Mouse (Mus musculus) brain, adult 10 weeks (tissue): ENCODE measurements around the gene Gm28845. TPM values are rescaled to one million over a fixed set of nuclear protein-coding genes. Genes with fewer than 3 reads are reported as not detected.

ENCODE experiments used
- polyA plus RNA-seq: library from polyadenylated mRNA; stranded (reverse); fragments of 350-450 nt; fragmentation: Illumina TruSeq; extraction: RNeasy Lipid Tissue Mini Kit (QIAGEN cat#74804); gene quantifications from one replicate; pipeline ENCODE4 v1.2.3, GENCODE M21; 2015; ENCODE audit warnings: low read depth, low replicate concordance

Gene Gm28845
- 0.97 TPM for polyA plus RNA-seq

GRCm38 (mm10) chr1:65119438-65119837 is at the start of gene Gm28845:
Gm28845 (minus strand) TSS chr1:65119558.

DNA sequence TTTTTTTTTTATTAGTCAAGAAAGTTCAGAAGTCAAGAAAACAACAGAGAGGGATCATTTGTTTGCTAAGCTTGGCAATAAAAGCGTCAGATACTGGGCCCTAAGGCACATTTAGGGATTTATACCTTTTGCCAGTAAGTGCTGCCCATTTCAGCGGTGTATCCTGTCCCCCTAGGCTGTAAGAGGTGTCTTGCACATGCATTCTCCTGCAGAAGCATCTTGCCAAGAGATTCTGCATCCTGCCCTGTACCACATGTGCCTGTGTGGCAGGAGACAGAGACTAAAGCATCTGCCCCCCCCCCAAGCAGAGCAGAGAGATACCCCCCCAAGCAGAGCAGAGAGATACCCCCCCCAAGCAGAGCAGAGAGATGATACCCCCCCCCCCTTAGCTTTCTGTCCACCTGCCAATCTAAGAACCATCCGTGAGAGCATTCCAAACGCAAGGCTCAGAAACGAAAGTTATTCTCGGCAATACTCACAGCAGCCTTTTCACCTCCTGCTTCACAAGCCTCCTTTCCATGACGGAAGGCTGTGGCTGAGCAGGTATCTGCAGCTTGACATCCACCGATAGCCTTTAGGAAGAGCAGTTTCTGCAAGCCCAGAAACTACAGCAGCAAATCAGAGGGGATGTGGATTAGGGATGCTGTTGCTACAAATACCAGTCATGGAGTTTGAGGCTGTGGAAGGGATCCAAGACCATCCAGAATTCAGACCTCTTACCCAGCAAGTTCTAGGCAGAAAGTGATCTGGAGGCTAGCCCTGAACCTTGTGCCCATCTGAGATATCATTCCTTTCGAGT is 3.4 kb upstream of the Gm28845 start, which contains the start of gene D630023F18Rik:
TSS of gene D630023F18Rik (minus strand) at position 641 of the 799 bp plus-strand sequence.

DNA sequence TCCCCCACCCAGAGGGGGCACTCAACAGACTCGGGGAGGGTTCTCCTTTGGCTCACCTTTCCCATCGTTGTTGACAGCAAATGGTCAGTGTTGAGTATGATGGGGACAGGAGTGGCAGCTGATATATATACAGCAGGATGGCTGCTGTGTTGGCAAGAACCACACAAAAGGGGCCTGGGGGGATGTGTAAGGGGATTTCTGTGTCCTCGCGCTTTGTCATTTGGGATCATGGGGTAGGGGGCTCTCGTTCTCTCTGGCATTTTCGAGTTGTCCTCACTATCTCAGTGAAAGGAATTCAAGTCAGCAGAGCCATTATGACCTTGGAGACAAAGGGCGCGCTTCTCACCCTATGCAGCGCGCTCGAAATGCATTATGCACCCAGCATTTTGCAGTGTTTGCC is 16.1 kb downstream of the Gm28845 start, which contains the start of gene Cryga:
TSS of gene Cryga (minus strand) at position 101 of the 400 bp plus-strand sequence.

GRCm38 (mm10) chr1:65082188-65082587 is 37.2 kb downstream of the Gm28845 start, which contains the start of gene Crygb:
Crygb (minus strand) TSS chr1:65082288.

DNA sequence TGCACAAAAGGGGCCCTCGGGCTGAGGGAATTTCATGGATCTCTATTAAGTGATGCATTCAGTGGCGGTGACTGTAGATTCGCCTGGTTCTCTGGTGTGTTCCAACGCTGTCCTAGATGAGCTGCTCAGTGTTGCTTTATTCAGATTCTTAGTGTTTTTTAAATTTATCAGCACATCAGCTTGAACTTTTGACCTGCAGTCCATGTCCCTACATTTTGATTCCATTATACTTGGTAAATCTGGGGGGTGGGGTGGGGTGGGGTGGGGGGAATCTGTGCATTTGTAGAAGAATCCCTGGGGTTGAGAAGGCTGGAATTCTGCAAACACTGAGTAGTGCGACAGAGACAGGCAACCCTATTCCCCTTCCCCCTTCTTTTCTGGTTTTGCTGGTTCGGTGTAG is 45.8 kb downstream of the Gm28845 start, which contains the start of gene Crygc:
TSS of gene Crygc (minus strand) at position 101 of the 400 bp plus-strand sequence.

DNA sequence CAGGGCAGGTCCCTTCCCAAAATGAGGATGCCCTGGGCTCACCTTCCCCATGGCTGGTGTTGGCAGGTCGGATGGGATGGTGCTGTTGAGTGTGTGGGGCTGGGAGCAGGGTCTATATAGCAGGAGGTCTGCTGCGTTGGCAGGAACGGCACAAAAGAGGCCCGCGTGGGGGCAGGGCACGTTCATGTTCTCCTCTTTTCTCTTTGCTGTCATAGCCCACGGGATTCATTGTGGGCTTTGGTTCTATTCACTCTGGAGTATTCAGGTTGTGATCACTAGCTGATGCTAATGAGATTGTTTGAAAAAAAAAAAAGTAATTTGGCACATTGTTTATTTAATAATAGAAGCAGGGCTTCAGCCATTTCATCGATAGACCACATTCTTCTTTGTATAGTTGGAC is 56.0 kb downstream of the Gm28845 start, which contains the start of gene Crygd:
TSS of gene Crygd (minus strand) at position 101 of the 400 bp plus-strand sequence.

GRCm38 (mm10) chr1:65050952-65051351 is 68.4 kb downstream of the Gm28845 start, which contains the start of gene Cryge:
Cryge (minus strand) TSS chr1:65051149.

Other genes starting within 250 kb of the Gm28845 start
- 13.4 TPM for gene Plekhm3, start 162.7 kb downstream of the Gm28845 start, polyA plus RNA-seq
- gene Akr1cl, start 86.8 kb downstream of the Gm28845 start, polyA plus RNA-seq = not detected
- not detected for gene Cryge, start 68.4 kb downstream of the Gm28845 start, polyA plus RNA-seq
- gene Crygd, start 56.1 kb downstream of the Gm28845 start, polyA plus RNA-seq = not detected
- gene Crygc, start 45.9 kb downstream of the Gm28845 start, polyA plus RNA-seq = not detected
- not detected for gene Crygb, start 37.3 kb downstream of the Gm28845 start, polyA plus RNA-seq
- not detected for gene Cryga, start 16.2 kb downstream of the Gm28845 start, polyA plus RNA-seq
- gene D630023F18Rik, start 3.7 kb upstream of the Gm28845 start, polyA plus RNA-seq = 7.4 TPM
- 51.8 TPM for gene Idh1, start 66.9 kb upstream of the Gm28845 start, polyA plus RNA-seq
- 14.9 TPM for gene Pikfyve, start 67.1 kb upstream of the Gm28845 start, polyA plus RNA-seq
- gene Pth2r, start 162.5 kb upstream of the Gm28845 start, polyA plus RNA-seq = 1.1 TPM